Mouse (Mus musculus): Measurements from ENCODE around the gene Acbd6.

The Acbd6 gene

GRCm38 (mm10) chr1:155558012-155558842 lies at the start of gene Acbd6:
TSS of gene Acbd6 (plus strand) at chr1:155558120.
- peak; percentile 87 for DNase-seq (ENCODE audit: low read depth, low spot score)

- no peak for DNase-seq (ENCODE audit: low read depth, low spot score)
Measured at GRCm38 (mm10) chr1:155510263-155510662, 47.7 kb upstream of the Acbd6 start.

GRCm38 (mm10) chr1:155515866-155516265 lies 42.1 kb upstream of the Acbd6 start:
- no peak for DNase-seq (ENCODE audit: low read depth, low spot score)

- DNase-seq (ENCODE audit: low read depth, low spot score) = peak; percentile 72
Measured at GRCm38 (mm10) chr1:155516594-155516993, 41.3 kb upstream of the Acbd6 start.

GRCm38 (mm10) chr1:155517060-155517459 lies 40.9 kb upstream of the Acbd6 start:
- no peak for DNase-seq (ENCODE audit: low read depth, low spot score)

- no peak for DNase-seq (ENCODE audit: low read depth, low spot score)
Measured at GRCm38 (mm10) chr1:155520285-155520684, 37.6 kb upstream of the Acbd6 start.

GRCm38 (mm10) chr1:155522493-155522892 lies 35.4 kb upstream of the Acbd6 start:
- no peak for DNase-seq (ENCODE audit: low read depth, low spot score)

- DNase-seq (ENCODE audit: low read depth, low spot score) = no peak
Measured at GRCm38 (mm10) chr1:155526176-155526575, 31.7 kb upstream of the Acbd6 start.

- DNase-seq (ENCODE audit: low read depth, low spot score) = no peak
Measured at GRCm38 (mm10) chr1:155527027-155527786, 30.7 kb upstream of the Acbd6 start.

GRCm38 (mm10) chr1:155527787-155528158 lies 30.1 kb upstream of the Acbd6 start:
- DNase-seq (ENCODE audit: low read depth, low spot score) = no peak

- no peak for DNase-seq (ENCODE audit: low read depth, low spot score)
Measured at GRCm38 (mm10) chr1:155528405-155529119, 29.4 kb upstream of the Acbd6 start.

- DNase-seq (ENCODE audit: low read depth, low spot score) = no peak
Measured at GRCm38 (mm10) chr1:155529120-155529963, 28.6 kb upstream of the Acbd6 start.

- no peak for DNase-seq (ENCODE audit: low read depth, low spot score)
Measured at GRCm38 (mm10) chr1:155530561-155531457, 27.1 kb upstream of the Acbd6 start.

- DNase-seq (ENCODE audit: low read depth, low spot score) = no peak
Measured at GRCm38 (mm10) chr1:155532396-155532795, 25.5 kb upstream of the Acbd6 start.

- DNase-seq (ENCODE audit: low read depth, low spot score) = no peak
Measured at GRCm38 (mm10) chr1:155532833-155533688, 24.9 kb upstream of the Acbd6 start.

GRCm38 (mm10) chr1:155533689-155533965 lies 24.3 kb upstream of the Acbd6 start:
- no peak for DNase-seq (ENCODE audit: low read depth, low spot score)

- DNase-seq (ENCODE audit: low read depth, low spot score) = peak; percentile 77
Measured at GRCm38 (mm10) chr1:155537005-155537642, 20.8 kb upstream of the Acbd6 start.

GRCm38 (mm10) chr1:155538006-155538405 lies 19.9 kb upstream of the Acbd6 start:
- DNase-seq (ENCODE audit: low read depth, low spot score) = no peak

GRCm38 (mm10) chr1:155557642-155558011 lies 293 bp upstream of the Acbd6 start:
- no peak for DNase-seq (ENCODE audit: low read depth, low spot score)
